Mouse (Mus musculus) forelimb bud, embryonic 11.5 days (tissue): ENCODE measurements around the gene Eif3j1.
"Not testable (repeated sequence)": the region's sequence is repeated elsewhere in the genome, so short reads cannot be mapped to it uniquely, and the experiment has no call there.

Experiments used
- DNase-seq: peaks from one replicate; pipeline ENCODE4 v3.0.0-alpha.2; 2012; ENCODE audit warnings: low read depth, low spot score

Gene Eif3j1

GRCm38 (mm10) chr2:122097686-122098085 is 69.3 kb downstream of the Eif3j1 start:
- DNase-seq: not testable (repeated sequence)

- no peak for DNase-seq
Measured at GRCm38 (mm10) chr2:122102070-122102469, 73.7 kb downstream of the Eif3j1 start.
